Mouse (Mus musculus) embryonic facial prominence, embryonic 11.5 days (tissue): ENCODE data around the gene Ccdc182. TPM values are rescaled to one million over a fixed set of nuclear protein-coding genes. Genes with fewer than 3 reads are reported as not detected.
A peak's percentile ranks its signal among the peaks of the same experiment; 100 is the strongest.

Source experiments
- ATAC-seq: fragments of 200-750 bp; cut with Nextera tagmentation; replicated peaks from 2 replicates; pipeline ENCODE4 v1.8.0; 2017; ENCODE audit warnings: low read depth; ENCODE audit not compliant: insufficient number of reproducible peaks, low FRiP score, low TSS enrichment
- DNase-seq: peaks from one replicate; pipeline ENCODE4 v3.0.0-alpha.2; 2015; ENCODE audit warnings: low spot score
- H3K27ac ChIP-seq: fragments of 300-500 bp; sonication (generic); replicated peaks from 2 replicates; pipeline ENCODE4 v1.5.1; 2014; ENCODE audit warnings: mild to moderate bottlenecking, low read depth, low read length, control low read depth
- H3K27me3 ChIP-seq: fragments of 300-500 bp; sonication (generic); 2 replicates; pipeline ENCODE4 v1.6.1; 2014; ENCODE audit warnings: mild to moderate bottlenecking, low read length, moderate library complexity, mixed read lengths; ENCODE audit not compliant: control insufficient read depth, insufficient read depth
- H3K36me3 ChIP-seq: fragments of 300-500 bp; sonication (generic); replicated peaks from 2 replicates; pipeline ENCODE4 v1.6.1; 2014; ENCODE audit warnings: low read depth, mild to moderate bottlenecking, low read length, moderate library complexity, mixed read lengths; ENCODE audit not compliant: control insufficient read depth, insufficient read depth
- H3K4me1 ChIP-seq: fragments of 300-500 bp; sonication (generic); 2 replicates; pipeline ENCODE4 v1.6.1; 2014; ENCODE audit warnings: low read length, mixed read lengths; ENCODE audit not compliant: control insufficient read depth, insufficient read depth
- H3K4me2 ChIP-seq: fragments of 300-500 bp; sonication (generic); 2 replicates; pipeline ENCODE4 v1.6.1; 2014; ENCODE audit warnings: low read depth, mild to moderate bottlenecking, control low read depth, low read length, moderate library complexity
- H3K4me3 ChIP-seq: fragments of 300-500 bp; sonication (generic); 2 replicates; pipeline ENCODE4 v1.5.1; 2014; ENCODE audit warnings: low read depth, low read length, control low read depth
- H3K9ac ChIP-seq: fragments of 300-500 bp; sonication (generic); replicated peaks from 2 replicates; pipeline ENCODE4 v1.6.1; 2014; ENCODE audit warnings: mild to moderate bottlenecking, control low read depth, low read length
- H3K9me3 ChIP-seq: fragments of 300-500 bp; sonication (generic); replicated peaks from 2 replicates; pipeline ENCODE4 v1.6.1; 2016; ENCODE audit warnings: mild to moderate bottlenecking, low read length, inconsistent platforms, mixed read lengths; ENCODE audit not compliant: control insufficient read depth
- WGBS: fragments of 180-500 bp; shearing (Covaris S2); extraction: QIAGEN DNeasy Blood & Tissue Kit; methylation state at CpG from one replicate; pipeline ENCODE4 v1.1.7; 2014; 5-methylcytosine and 5-hydroxymethylcytosine counted together
- polyA plus RNA-seq: library from polyadenylated mRNA; unstranded; fragments of >200 nt; fragmentation: Nextera tagmentation; extraction: Ambion mirVana; gene quantifications from 2 replicates; pipeline ENCODE4 v1.2.1, GENCODE M21; 2014

The Ccdc182 gene
- polyA plus RNA-seq, 1 experiment from 2014 or later, result 1.7 TPM

DNA sequence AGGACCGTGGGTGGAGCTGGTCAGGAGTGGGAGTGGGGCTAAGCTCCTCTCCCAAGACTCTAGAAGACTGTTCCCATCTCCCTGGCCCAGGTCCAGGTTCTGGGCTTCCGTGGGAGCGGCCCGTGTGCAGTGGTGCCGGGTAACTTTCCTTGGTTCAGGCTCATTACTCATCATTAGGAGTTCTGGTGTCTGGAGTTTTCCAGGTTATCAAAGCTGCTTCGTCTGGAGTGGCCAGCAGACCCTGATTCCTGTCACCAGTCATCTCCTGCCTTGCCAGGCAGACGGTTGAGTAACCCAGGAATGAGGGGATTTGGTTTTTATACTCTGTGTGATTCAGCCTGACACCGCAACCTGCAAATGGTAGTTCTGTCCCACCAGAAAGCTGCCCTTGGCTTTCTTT is 7.8 kb upstream of the Ccdc182 start:
- no peak overlapping the region for H3K27ac ChIP-seq
- H3K9ac ChIP-seq, result no peak overlapping the region
- no peaks in the 10 kb centered on the region; the same call in 1 of the 2 replicates for H3K4me1 ChIP-seq
- H3K9me3 ChIP-seq, result no peaks in the 10 kb centered on the region
- H3K36me3 ChIP-seq, result no peaks in the 10 kb centered on the region
- no peak overlapping the region for H3K4me3 ChIP-seq
- no peak overlapping the region for H3K4me2 ChIP-seq
- ATAC-seq (no peak), DNase-seq (no peak)
- no peaks in the 10 kb centered on the region for H3K27me3 ChIP-seq
- WGBS, result 70% methylated on average over 8 of the region's 8 CpGs

DNA sequence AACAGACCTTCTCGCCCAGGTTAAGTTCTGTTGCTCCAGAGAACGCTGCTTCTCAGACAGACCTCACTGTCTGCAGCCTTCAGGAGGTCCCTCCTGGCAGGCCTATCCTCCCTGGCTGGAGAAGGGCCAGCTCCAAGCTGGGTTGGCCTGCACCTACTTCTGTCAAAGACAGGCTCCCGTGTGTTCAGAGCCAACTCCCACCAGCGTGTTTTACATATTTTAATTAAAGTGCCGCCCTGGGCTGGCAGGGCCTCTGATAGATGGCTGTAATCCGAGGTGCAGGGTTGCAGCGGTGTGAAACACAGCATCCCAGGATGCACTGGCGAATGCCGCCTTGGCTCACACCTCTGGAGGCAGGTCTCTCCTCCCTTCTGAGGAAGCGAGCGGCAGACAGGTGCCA is 5.5 kb upstream of the Ccdc182 start:
- Histone ChIP-seq H3K36me3 (no peaks in the 10 kb centered on the region), H3K4me1 (no peaks in the 10 kb centered on the region; the same call in 1 of the 2 replicates), H3K4me3 (no peak overlapping the region), H3K4me2 (no peak overlapping the region), H3K27me3 (no peaks in the 10 kb centered on the region), H3K27ac (no peak overlapping the region), H3K9ac (no peak overlapping the region; the same call in 1 of the 2 replicates), H3K9me3 (no peaks in the 10 kb centered on the region)
- DNase-seq (no peak), ATAC-seq (no peak)
- 38% methylated on average over 11 of the region's 11 CpGs for WGBS

DNA sequence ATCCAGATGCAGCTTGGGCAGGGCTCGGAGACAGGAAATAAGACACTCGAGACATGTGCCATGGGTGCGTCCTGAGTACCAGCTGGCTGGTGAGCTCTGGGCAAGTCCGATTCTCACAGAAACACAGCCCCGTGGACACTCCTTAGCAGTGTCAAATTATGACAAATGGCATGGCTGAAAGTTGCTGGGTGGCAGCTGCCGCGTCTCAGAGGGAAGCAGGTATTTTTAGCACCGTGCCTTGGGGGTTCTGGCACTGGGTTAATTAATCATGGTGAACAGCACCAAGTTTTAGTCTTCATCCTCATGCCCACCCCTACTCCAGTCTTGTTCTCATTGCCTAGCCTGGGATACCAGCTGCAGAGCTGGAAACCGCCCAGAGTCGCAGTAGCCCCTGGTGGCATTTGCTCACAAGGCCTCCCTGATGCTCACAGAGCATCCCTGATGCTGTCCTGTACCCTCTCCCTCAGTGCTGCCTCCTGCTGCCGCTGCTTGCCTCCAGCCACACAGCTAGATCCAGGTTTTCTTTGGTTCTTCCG is 5.0 kb upstream of the Ccdc182 start:
- Histone ChIP-seq H3K27me3 (no peaks in the 10 kb centered on the region), H3K27ac (no peak overlapping the region), H3K36me3 (no peaks in the 10 kb centered on the region), H3K4me2 (no peak overlapping the region), H3K4me3 (no peak overlapping the region), H3K4me1 (no peaks in the 10 kb centered on the region; the same call in 1 of the 2 replicates), H3K9ac (no peak overlapping the region; the same call in 1 of the 2 replicates), H3K9me3 (no peaks in the 10 kb centered on the region)
- DNase-seq (no peak), ATAC-seq (no peak)
- 60% methylated on average over 12 of the region's 12 CpGs for WGBS

DNA sequence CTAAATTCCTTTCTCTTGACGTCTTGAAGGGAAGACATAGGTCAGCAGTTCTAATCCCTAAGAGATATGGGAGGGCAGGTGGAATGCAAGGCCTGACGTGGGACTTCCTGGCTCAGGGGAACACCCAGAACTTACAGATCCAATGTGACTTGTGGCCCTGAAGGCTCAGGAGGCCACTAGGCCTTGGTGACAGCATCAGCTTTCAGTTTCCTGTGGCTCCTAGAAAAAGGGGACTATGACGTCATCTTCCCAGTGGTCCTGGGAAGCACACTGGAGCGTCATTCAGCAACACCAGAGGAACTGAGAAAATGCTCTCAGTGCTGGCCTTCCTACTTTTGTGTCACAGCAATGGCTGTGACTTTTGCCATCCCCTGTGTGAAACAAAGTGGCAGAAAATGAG is 2.6 kb upstream of the Ccdc182 start:
- 54% methylated on average over 4 of the region's 4 CpGs for WGBS
- Histone ChIP-seq H3K27me3 (no peaks in the 10 kb centered on the region; the same call in 1 of the 2 replicates), H3K9ac (no peak overlapping the region), H3K4me2 (no peak overlapping the region), H3K27ac (no peak overlapping the region), H3K4me1 (peaks cover 6% of the 10 kb centered on the region), H3K4me3 (no peak overlapping the region), H3K36me3 (no peaks in the 10 kb centered on the region), H3K9me3 (no peaks in the 10 kb centered on the region)
- no peak for ATAC-seq
- no peak for DNase-seq

DNA sequence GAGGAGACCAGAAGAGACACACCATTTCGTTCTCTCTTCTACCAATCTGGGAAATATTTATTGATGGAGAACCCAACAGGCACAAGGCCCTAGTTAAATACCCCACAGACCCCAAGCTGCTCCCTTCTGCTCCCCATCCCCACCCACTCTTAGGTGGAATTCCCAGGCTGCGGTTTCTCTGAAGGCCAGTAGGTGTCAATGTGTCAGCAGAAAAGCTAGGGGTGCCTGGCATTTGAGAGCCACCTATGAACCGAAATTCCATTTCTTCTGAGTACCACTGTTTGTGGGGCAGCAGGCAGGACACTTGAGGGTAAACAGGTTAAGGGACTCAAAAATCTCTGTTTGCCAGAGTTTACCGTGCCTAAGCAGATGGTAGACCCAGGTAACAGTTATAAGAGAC is 2.2 kb upstream of the Ccdc182 start:
- Histone ChIP-seq H3K36me3 (no peaks in the 10 kb centered on the region), H3K9me3 (no peaks in the 10 kb centered on the region), H3K27ac (no peak overlapping the region), H3K4me1 (peaks cover 6% of the 10 kb centered on the region), H3K27me3 (no peaks in the 10 kb centered on the region; the same call in 1 of the 2 replicates), H3K4me3 (no peak overlapping the region), H3K9ac (no peak overlapping the region), H3K4me2 (no peak overlapping the region)
- ATAC-seq (no peak), DNase-seq (peak; percentile 71)
- 32% methylated on average over 4 of the region's 4 CpGs for WGBS

DNA sequence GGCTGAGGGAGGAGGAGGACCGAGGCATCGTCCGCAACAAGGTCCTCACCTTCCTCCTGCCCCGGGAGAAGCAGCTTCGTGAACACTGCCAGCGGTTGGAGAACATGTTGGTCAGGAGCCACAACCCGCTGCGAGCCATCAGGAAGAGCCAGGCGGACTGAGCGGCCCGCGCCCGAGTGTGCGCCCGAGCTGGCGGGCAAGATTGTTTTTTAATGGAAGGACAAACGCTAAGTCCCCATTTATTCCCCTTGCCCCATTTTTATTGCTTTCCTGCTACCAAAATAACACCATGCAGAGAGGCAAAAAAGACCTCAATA is 494 bp downstream of the Ccdc182 start:
- Histone ChIP-seq H3K27me3 (no peaks in the 10 kb centered on the region; the same call in 1 of the 2 replicates), H3K4me3 (peak overlapping the region; percentile 28; the same call in 1 of the 2 replicates), H3K4me1 (peaks cover 6% of the 10 kb centered on the region), H3K9me3 (no peaks in the 10 kb centered on the region), H3K4me2 (peak overlapping the region; percentile 59), H3K9ac (peak overlapping the region; percentile 51), H3K36me3 (no peaks in the 10 kb centered on the region), H3K27ac (no peak overlapping the region)
- no peak for DNase-seq
- ATAC-seq, result no peak
- 24% methylated on average over 17 of the region's 17 CpGs for WGBS

DNA sequence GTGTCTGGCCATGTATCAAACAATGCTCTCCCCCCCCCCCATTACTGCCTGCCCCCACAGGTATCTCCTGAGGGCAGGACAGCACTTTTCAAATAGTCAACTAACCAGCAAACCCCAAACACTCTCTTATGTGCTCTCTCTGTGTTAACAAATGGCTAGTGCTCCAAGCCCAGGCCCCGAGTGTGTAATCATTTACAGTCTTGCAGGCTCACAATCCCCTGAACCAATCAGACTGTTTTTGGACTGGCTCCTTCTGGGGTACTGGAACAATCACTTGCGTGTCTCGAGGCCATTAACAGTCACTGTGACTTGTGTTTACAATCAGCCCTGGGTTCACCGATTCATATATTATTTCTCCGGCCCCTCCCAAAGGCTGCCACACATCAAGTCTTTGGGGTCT is 1.4 kb downstream of the Ccdc182 start:
- no peak overlapping the region for H3K27ac ChIP-seq
- H3K27me3 ChIP-seq, result no peaks in the 10 kb centered on the region; the same call in 1 of the 2 replicates
- ATAC-seq (no peak), DNase-seq (no peak)
- no peak overlapping the region for H3K9ac ChIP-seq
- H3K4me1 ChIP-seq, result peaks cover 6% of the 10 kb centered on the region
- H3K4me3 ChIP-seq, result no peak overlapping the region
- no peak overlapping the region for H3K4me2 ChIP-seq
- no peaks in the 10 kb centered on the region for H3K9me3 ChIP-seq
- no peaks in the 10 kb centered on the region for H3K36me3 ChIP-seq
- 81% methylated on average over 5 of the region's 5 CpGs for WGBS

DNA sequence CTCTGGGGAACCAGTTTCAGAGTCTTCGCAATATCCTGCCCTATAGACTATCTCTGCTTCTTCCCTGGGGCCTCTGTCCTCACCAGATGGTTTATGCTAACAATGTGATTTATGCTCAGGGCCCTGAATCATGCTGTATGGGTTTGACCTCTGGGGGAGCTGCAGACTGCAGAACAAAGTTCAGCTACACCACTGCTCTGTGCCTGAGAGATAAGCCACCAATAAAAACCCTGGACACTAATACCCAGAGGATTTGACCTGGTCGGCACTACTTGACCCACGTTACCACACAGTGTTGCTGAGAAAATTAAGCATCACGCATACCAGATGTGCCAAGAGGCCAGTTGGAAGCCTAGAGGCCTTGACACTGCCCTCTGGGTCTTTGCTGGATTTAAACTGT is 3.7 kb downstream of the Ccdc182 start:
- Histone ChIP-seq H3K4me3 (no peak overlapping the region), H3K27me3 (no peaks in the 10 kb centered on the region; the same call in 1 of the 2 replicates), H3K36me3 (no peaks in the 10 kb centered on the region), H3K9me3 (no peaks in the 10 kb centered on the region), H3K27ac (no peak overlapping the region), H3K9ac (no peak overlapping the region), H3K4me2 (no peak overlapping the region), H3K4me1 (peaks cover 6% of the 10 kb centered on the region)
- ATAC-seq (peak; percentile 61; the same call in 1 of the 2 replicates), DNase-seq (peak; percentile 51)
- WGBS, result 35% methylated on average over 4 of the region's 4 CpGs
